Comparison of ENCODE assay signal across 20 mouse cellular contexts in the genomic region with DNA sequence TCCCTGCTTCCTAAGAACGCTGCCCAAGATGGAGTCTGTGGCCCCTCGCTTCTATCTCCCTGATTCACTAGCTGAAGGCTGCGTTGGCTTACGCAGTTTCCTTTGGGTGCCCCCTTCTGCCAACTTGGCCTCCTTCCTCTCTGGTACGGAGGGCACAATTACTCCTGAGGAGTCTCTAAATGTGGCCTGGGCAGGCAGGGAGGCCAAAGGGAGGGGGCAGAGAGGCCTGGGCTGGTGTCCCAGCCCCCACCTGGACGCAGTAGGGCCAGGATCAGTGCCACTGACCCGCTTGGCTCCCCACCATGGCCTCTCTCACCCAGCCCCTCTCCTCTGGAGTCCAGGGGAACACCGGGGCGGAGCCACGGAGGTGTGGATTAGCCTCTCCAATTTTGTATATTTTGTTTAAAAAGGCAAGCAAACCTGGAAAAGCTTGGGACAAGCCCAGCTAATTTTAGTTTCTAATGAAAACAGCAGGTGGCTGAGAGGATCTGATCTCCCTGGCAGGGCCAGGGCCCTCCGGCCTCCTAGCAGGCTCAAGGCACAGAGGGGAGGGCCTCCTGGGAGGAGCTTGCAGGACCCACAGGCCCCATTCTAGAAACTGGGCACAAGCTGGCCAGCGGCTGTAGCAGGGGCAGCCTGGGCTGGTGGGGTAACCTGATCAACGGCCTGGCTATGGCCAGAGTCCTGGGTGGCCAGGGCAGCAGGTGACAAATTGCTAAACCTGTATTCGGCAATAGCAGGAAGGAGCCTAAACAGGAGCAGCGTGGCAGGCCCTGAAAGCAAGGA. TPM values are rescaled to one million over a fixed set of nuclear protein-coding genes. Genes with fewer than 3 reads are reported as not detected.
DNase-seq lines count a peak whose midpoint lies in the region; ATAC-seq and TF ChIP-seq lines count a peak whose summit lies in the region.
"Had no signal": no experiment of that assay in that cellular context is flagged by ENCODE, and none has a peak within 500 bp of the region (broad histone marks: within the 10 kb centered on the region; RNA-seq: fewer than 3 reads in every experiment).

No protein-coding gene starts in this region.

- no peaks in the 10 kb centered on the region for H3K36me3 ChIP-seq in hindbrain, embryonic 12.5 days
- no peaks in the 10 kb centered on the region for H3K36me3 ChIP-seq in hindbrain, embryonic 16.5 days (ENCODE audit: control insufficient read depth, insufficient read depth, low read length)
- H3K36me3 ChIP-seq in midbrain, embryonic 16.5 days (ENCODE audit: control insufficient read depth, insufficient read depth, low read length), result no peaks in the 10 kb centered on the region
- H3K36me3 ChIP-seq in midbrain, embryonic 14.5 days (ENCODE audit: control insufficient read depth, insufficient read depth, low read length), result no peaks in the 10 kb centered on the region
- peaks cover 3% of the 10 kb centered on the region; the same call in 1 of the 2 replicates for H3K36me3 ChIP-seq in stomach, postnatal 0 days (ENCODE audit: control insufficient read depth, insufficient read depth, low read length)

- TF ChIP-seq EP300 in stomach, postnatal 0 days (optimal IDR thresholded peaks at IDR 0.05), result no peak

- H3K4me3 ChIP-seq in hindbrain, embryonic 12.5 days, result no peak overlapping the region
- H3K4me3 ChIP-seq in hindbrain, embryonic 16.5 days (ENCODE audit: low read length), result no peak overlapping the region
- H3K4me3 ChIP-seq in midbrain, embryonic 16.5 days (ENCODE audit: low read depth, low read length), result no peak overlapping the region
- H3K4me3 ChIP-seq in midbrain, embryonic 14.5 days (replicated peaks; ENCODE audit: low read depth, low read length), result no peak overlapping the region
- H3K4me3 ChIP-seq in stomach, postnatal 0 days (ENCODE audit: low read depth, low read length), result no peak overlapping the region
- H3K4me3 ChIP-seq: megakaryocyte, embryonic 14.5 days; neural tube, embryonic 12.5 days had no signal

- DNase-seq in midbrain, embryonic 14.5 days, result no peak
- peak; percentile 35 for DNase-seq in gastrocnemius, postnatal 10 days
- DNase-seq in stomach, postnatal 0 days (ENCODE audit: low spot score), result no peak
- DNase-seq in right cerebral cortex, adult 2 months (ENCODE audit: low spot score in 2 of 2), result no peak
- DNase-seq: adrenal gland, postnatal 10 days; forebrain, postnatal 0 days; heart, postnatal 10 days; kidney, adult 2 months; lung, adult 18-20 months; right cerebral cortex, postnatal 25 days; thymus, postnatal 25 days had no signal

- 76% methylated on average over 15 of the region's 15 CpGs for WGBS in hindbrain, embryonic 12.5 days
- 78% methylated on average over 15 of the region's 15 CpGs for WGBS in hindbrain, embryonic 16.5 days
- 67% methylated on average over 15 of the region's 15 CpGs for WGBS in midbrain, embryonic 16.5 days
- WGBS in midbrain, embryonic 14.5 days, result 74% methylated on average over 15 of the region's 15 CpGs
- 75% methylated on average over 15 of the region's 15 CpGs for WGBS in stomach, postnatal 0 days

- no peak overlapping the region for H3K27ac ChIP-seq in hindbrain, embryonic 12.5 days
- H3K27ac ChIP-seq in hindbrain, embryonic 16.5 days (ENCODE audit: low read depth, low read length), result no peak overlapping the region
- H3K27ac ChIP-seq in midbrain, embryonic 16.5 days (ENCODE audit: low read length), result no peak overlapping the region
- H3K27ac ChIP-seq in midbrain, embryonic 14.5 days (replicated peaks; ENCODE audit: low read depth, low read length), result no peak overlapping the region
- H3K27ac ChIP-seq in stomach, postnatal 0 days (replicated peaks), result peak overlapping the region; percentile 49
- H3K27ac ChIP-seq: neural tube, embryonic 12.5 days had no signal

- H3K9me3 ChIP-seq in hindbrain, embryonic 12.5 days (replicated peaks), result no peaks in the 10 kb centered on the region
- H3K9me3 ChIP-seq in hindbrain, embryonic 16.5 days (ENCODE audit: control insufficient read depth, low read length), result no peaks in the 10 kb centered on the region
- no peaks in the 10 kb centered on the region for H3K9me3 ChIP-seq in midbrain, embryonic 16.5 days (replicated peaks; ENCODE audit: control insufficient read depth, low read length, poor library complexity, severe bottlenecking)
- H3K9me3 ChIP-seq in midbrain, embryonic 14.5 days (ENCODE audit: control insufficient read depth, low read length), result no peaks in the 10 kb centered on the region
- no peaks in the 10 kb centered on the region for H3K9me3 ChIP-seq in stomach, postnatal 0 days (ENCODE audit: control insufficient read depth, low read length)
- H3K9me3 ChIP-seq: megakaryocyte, embryonic 14.5 days; neural tube, embryonic 12.5 days had no signal

- peaks cover 10% of the 10 kb centered on the region for H3K4me1 ChIP-seq in hindbrain, embryonic 12.5 days
- no peaks in the 10 kb centered on the region for H3K4me1 ChIP-seq in hindbrain, embryonic 16.5 days (ENCODE audit: control insufficient read depth, insufficient read depth, low read depth, low read length)
- H3K4me1 ChIP-seq in midbrain, embryonic 16.5 days (ENCODE audit: control insufficient read depth, insufficient read depth, low read length), result peaks cover 7% of the 10 kb centered on the region
- H3K4me1 ChIP-seq in midbrain, embryonic 14.5 days (ENCODE audit: control insufficient read depth, insufficient read depth, low read length), result peaks cover 4% of the 10 kb centered on the region; the same call in 1 of the 2 replicates
- H3K4me1 ChIP-seq in stomach, postnatal 0 days (replicated peaks; ENCODE audit: control insufficient read depth, insufficient read depth), result peaks cover 3% of the 10 kb centered on the region; the same call in 1 of the 2 replicates
- H3K4me1 ChIP-seq: megakaryocyte, embryonic 14.5 days had no signal

- no peak overlapping the region for H3K4me2 ChIP-seq in hindbrain, embryonic 12.5 days (replicated peaks)
- no peak overlapping the region for H3K4me2 ChIP-seq in hindbrain, embryonic 16.5 days (ENCODE audit: low read length)
- no peak overlapping the region for H3K4me2 ChIP-seq in midbrain, embryonic 16.5 days (ENCODE audit: low read length)
- no peak overlapping the region for H3K4me2 ChIP-seq in midbrain, embryonic 14.5 days (ENCODE audit: low read length)
- no peak overlapping the region for H3K4me2 ChIP-seq in stomach, postnatal 0 days (replicated peaks; ENCODE audit: low read depth)
- H3K4me2 ChIP-seq: heart, embryonic 11.5 days; neural tube, embryonic 12.5 days had no signal

- TF ChIP-seq CTCF in stomach, postnatal 0 days (IDR thresholded peaks at IDR 0.05; ENCODE audit: low read depth), result no peak

- ATAC-seq in hindbrain, embryonic 12.5 days (ENCODE audit: low FRiP score), result no peak
- no peak for ATAC-seq in hindbrain, embryonic 16.5 days
- ATAC-seq in midbrain, embryonic 16.5 days, result no peak
- no peak for ATAC-seq in midbrain, embryonic 14.5 days (ENCODE audit: low FRiP score, low TSS enrichment)
- no peak for ATAC-seq in stomach, postnatal 0 days (ENCODE audit: low FRiP score, low TSS enrichment)
- ATAC-seq in monocyte, adult 5-6 weeks (replicated peaks; ENCODE audit: insufficient number of reproducible peaks, low FRiP score, low TSS enrichment, poor library complexity, severe bottlenecking), result no peak
- ATAC-seq: forebrain, postnatal 0 days; inflammation-experienced regulatory T-cells, adult 6 months had no signal

- peaks cover 41% of the 10 kb centered on the region for H3K27me3 ChIP-seq in hindbrain, embryonic 12.5 days
- H3K27me3 ChIP-seq in hindbrain, embryonic 16.5 days (replicated peaks; ENCODE audit: control insufficient read depth, insufficient read depth, low read length), result peaks cover 4% of the 10 kb centered on the region; the same call in 1 of the 2 replicates
- peaks cover 25% of the 10 kb centered on the region for H3K27me3 ChIP-seq in midbrain, embryonic 16.5 days (ENCODE audit: control insufficient read depth, insufficient read depth, low read depth, low read length)
- peaks cover 8% of the 10 kb centered on the region; the same call in 1 of the 2 replicates for H3K27me3 ChIP-seq in midbrain, embryonic 14.5 days (ENCODE audit: control insufficient read depth, insufficient read depth, low read length)
- H3K27me3 ChIP-seq in stomach, postnatal 0 days (ENCODE audit: control insufficient read depth, insufficient read depth, low read length), result no peaks in the 10 kb centered on the region

- H3K9ac ChIP-seq in hindbrain, embryonic 12.5 days, result 0 out of 2 replicates have a peak overlapping the region, but pooled peaks have one; percentile 8
- no peak overlapping the region for H3K9ac ChIP-seq in hindbrain, embryonic 16.5 days (ENCODE audit: low read depth, low read length)
- H3K9ac ChIP-seq in midbrain, embryonic 16.5 days (ENCODE audit: low read depth, low read length), result peak overlapping the region; percentile 10; the same call in 1 of the 2 replicates
- no peak overlapping the region for H3K9ac ChIP-seq in midbrain, embryonic 14.5 days (replicated peaks; ENCODE audit: low read length)
- no peak overlapping the region for H3K9ac ChIP-seq in stomach, postnatal 0 days (ENCODE audit: low read length)
- H3K9ac ChIP-seq: forebrain, postnatal 0 days; neural tube, embryonic 12.5 days had no signal

RNA-seq across cellular contexts. Expression of gene Wnt4, which starts 8.8 kb away (rescaled TPM):
- polyA plus RNA-seq in hindbrain, embryonic 12.5 days (2016; fragmentation: Nextera tagmentation; extraction: Ambion mirVana), result 3.7 and 5.0 TPM in 2 replicates
- 1.2 and 1.9 TPM in 2 replicates for polyA plus RNA-seq in hindbrain, embryonic 16.5 days (2015; fragmentation: Nextera tagmentation; extraction: Ambion mirVana)
- polyA plus RNA-seq in midbrain, embryonic 16.5 days (2015; fragmentation: Nextera tagmentation; extraction: Ambion mirVana), result 1.6 and 2.7 TPM in 2 replicates
- polyA plus RNA-seq in midbrain, embryonic 14.5 days (2014; fragmentation: Nextera tagmentation; extraction: Ambion mirVana), result 0.94 and 1.4 TPM in 2 replicates
- 10 to 100 TPM; 15.9 to 17.2 TPM for total RNA-seq in gastrocnemius, postnatal 10 days (2021)
- polyA plus RNA-seq in stomach, postnatal 0 days (2015; fragmentation: Nextera tagmentation; extraction: Ambion mirVana), result 45.3 and 59.7 TPM in 2 replicates
- not detected in 3 replicates for total RNA-seq in monocyte, adult 5-6 weeks (2017)
- total RNA-seq: granulocyte monocyte progenitor cell, adult 5-6 weeks had no signal

Comparison
In these comparisons a context has a peak if more than half of its experiments do, and no peak if none do; other contexts are left out.
1. H3K9ac ChIP-seq: peak in hindbrain, embryonic 12.5 days (single experiment) and midbrain, embryonic 16.5 days (single experiment); none in hindbrain, embryonic 16.5 days (single experiment), midbrain, embryonic 14.5 days (single experiment) and stomach, postnatal 0 days (single experiment).